Mouse (Mus musculus) liver, postnatal 0 days (tissue): ENCODE results near the gene Lad1.

Experiments used
- CTCF ChIP-seq: sonication (generic); IDR thresholded peaks from 2 replicates; pipeline ENCODE4 v1.5.1; 2016; ENCODE audit warnings: antibody characterized with exemption, low read depth
- EP300 ChIP-seq: IDR thresholded peaks from 2 replicates; pipeline ENCODE4 v1.6.1; 2016; ENCODE audit warnings: antibody characterized with exemption, low read depth, mild to moderate bottlenecking

- TF ChIP-seq CTCF (no peak), EP300 (no peak)
These were observed 5.8 kb upstream of the Lad1 start for GRCm38 (mm10) chr1:135812618-135813017.
